Mouse (Mus musculus): ENCODE data around the gene 4930556J24Rik.

- TF ChIP-seq CTCF (IDR thresholded peaks at IDR 0.05; ENCODE audit: low read depth) (no peak), EP300 (IDR thresholded peaks at IDR 0.05; ENCODE audit: low read depth) (no peak)
Measured at GRCm38 (mm10) chr11:3920476-3920875, 56.1 kb downstream of the 4930556J24Rik start.

All from heart, postnatal 0 days (tissue).